Mouse (Mus musculus) layer of hippocampus, adult 8-10 months (tissue): ENCODE data around the gene Cmtr1. TPM values are rescaled to one million over a fixed set of nuclear protein-coding genes. Genes with fewer than 3 reads are reported as not detected.
"Not testable (repeated sequence)": the region's sequence is repeated elsewhere in the genome, so short reads cannot be mapped to it uniquely, and the experiment has no call there.

Source experiments
- DNase-seq, 2 experiments: peaks; one replicate each; pipeline ENCODE4 v3.0.0; 2022; ENCODE audit warnings: low spot score in 2 of 2
- total RNA-seq, 4 experiments: library from RNA; stranded (reverse); gene quantifications; 2 replicates each; pipeline ENCODE4 v1.2.4; 2022

Cmtr1 gene
- 100 to 1,000 TPM; 108 to 142 (median 130) TPM for total RNA-seq

GRCm38 (mm10) chr17:29660076-29660761 is at the start of gene Cmtr1:
Gene Cmtr1, plus strand, starts transcription at chr17:29660595.
- peak; percentile 87 to 92 for DNase-seq

DNA sequence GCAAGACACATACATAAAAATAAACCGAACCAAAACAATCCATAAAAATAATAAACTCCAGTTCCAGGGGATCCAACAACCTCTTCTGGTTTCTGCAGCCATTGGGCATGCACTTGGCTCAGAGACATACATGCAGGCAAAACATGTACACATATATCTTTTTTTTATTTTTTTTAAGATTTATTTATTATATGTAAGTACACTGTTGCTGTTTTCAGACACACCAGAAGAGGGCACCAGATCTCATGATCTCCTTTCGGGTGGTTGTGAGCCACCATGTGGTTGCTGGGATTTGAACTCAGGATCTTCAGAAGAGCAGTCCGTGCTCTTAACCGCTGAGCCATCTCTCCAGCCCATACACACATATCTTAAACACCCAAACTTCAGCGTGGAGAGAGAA is 46.9 kb upstream of the Cmtr1 start:
- DNase-seq = not testable (repeated sequence)

- DNase-seq = peak; percentile 87 to 91
Observed at GRCm38 (mm10) chr17:29614115-29615023, 46.0 kb upstream of the Cmtr1 start, which contains the start of the genes Rnf8 and Gm28043. Gene Rnf8, plus strand, starts transcription at chr17:29614790. Gene Gm28043, plus strand, starts transcription at chr17:29614876.

DNA sequence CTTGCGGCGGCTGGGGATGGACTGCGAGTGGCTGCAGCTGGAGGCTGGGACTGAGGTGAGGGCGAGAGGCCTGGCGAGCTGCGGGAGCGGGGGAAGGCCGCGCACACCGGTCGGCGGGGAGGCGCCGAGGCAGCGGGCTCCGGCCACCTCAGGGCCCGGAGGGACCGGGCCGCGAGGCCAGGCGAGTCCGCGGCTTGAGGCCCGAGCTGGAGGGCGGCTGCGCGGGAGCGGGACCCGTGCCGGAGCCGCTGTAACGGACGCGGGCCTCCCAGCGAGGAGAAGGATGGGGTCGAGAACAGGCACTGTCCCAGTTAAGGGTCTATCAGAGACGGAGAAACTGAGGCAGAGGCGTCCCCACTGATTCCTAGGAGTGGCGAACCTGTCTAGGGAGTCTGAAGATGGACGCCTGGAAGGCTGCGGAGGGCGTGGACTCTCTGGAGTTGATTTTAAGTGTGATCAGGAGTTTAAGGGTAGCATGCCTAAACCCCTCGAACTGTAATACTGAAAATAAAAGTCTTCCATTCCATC is 45.3 kb upstream of the Cmtr1 start:
- DNase-seq = no peak

- DNase-seq = no peak
Observed at GRCm38 (mm10) chr17:29615616-29616015, 44.8 kb upstream of the Cmtr1 start.

DNA sequence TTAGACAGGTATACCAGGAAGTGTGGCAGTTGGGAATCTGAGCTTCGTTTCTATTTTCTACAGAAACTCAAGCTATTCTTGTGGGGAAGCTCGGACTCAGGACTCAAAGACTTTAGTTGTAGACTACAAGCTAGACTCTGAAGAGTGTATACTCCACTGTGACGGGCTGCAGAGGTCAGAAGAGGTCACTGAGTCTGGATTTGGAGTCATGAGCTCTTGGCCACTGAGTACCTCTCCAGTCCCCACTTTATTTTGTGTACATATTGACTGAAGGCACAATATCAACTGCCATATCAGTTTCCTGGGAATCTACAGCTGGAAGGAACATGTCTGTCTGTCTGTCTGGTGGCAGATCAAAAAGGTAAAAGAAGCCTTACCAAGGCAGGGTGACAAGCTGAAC is 41.2 kb upstream of the Cmtr1 start:
- DNase-seq = no peak

- no peak for DNase-seq
Observed at GRCm38 (mm10) chr17:29623488-29623887, 36.9 kb upstream of the Cmtr1 start.

GRCm38 (mm10) chr17:29627285-29627684 is 33.1 kb upstream of the Cmtr1 start:
- DNase-seq = no peak

DNA sequence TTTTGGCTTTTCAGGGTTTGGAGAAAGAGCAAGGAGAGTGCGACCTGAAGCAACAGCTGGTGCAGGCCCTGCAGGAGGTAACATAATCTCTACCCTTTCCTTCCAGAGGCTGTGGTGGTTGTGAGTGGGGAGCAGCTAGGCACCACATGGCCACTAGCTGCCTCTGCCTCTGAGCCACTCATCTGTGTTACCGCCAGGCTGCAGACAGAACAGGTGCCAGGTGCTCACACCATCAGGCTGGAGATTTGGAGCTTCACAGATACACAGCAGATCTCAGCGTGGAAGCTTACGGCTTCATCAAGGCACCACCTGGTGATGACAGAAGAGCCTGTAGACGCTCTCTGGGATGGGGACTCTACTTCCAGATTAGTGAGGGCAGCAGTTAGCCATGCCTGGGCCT is 31.4 kb upstream of the Cmtr1 start:
- peak in 1 of 2 experiments; percentile 36 for DNase-seq

DNA sequence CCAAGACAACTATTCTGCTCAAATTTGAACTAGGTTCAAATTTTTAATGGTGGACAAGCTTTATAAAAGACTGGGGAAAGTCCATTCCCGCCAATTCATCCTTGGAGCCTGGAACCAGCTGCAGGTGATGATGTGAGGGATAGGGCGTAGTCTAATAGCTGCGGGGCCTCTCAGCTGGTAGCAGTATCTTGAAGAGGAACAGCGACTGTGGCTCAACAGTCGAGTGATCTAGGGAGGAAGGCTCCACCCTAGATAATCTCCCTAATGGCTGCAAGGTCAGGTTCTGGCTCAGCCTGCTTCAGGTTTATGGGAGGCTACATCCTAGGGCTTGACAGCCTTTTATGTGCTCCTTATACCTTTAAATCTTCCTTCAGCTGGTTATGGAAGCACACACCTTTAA is 30.8 kb upstream of the Cmtr1 start:
- no peak for DNase-seq

DNA sequence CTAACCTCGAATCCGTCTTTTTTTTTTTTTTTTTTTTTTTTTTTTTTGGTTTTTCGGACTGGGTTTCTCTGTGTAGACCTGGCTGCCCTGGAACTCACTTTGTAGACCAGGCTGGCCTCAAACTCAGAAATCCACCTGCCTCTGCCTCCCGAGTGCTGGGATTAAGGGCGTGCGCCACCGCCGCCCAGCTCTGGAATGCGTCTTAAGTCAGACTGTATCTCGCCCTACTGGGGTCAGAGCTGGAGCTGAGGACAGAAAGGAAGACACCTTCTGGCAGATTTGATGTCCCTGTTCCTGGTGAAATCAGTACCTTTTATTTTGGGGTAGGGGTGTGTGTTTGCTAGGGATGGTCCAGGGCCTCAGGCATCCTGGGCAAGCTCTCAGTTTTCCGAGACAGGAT is 28.1 kb upstream of the Cmtr1 start:
- DNase-seq = no peak

DNA sequence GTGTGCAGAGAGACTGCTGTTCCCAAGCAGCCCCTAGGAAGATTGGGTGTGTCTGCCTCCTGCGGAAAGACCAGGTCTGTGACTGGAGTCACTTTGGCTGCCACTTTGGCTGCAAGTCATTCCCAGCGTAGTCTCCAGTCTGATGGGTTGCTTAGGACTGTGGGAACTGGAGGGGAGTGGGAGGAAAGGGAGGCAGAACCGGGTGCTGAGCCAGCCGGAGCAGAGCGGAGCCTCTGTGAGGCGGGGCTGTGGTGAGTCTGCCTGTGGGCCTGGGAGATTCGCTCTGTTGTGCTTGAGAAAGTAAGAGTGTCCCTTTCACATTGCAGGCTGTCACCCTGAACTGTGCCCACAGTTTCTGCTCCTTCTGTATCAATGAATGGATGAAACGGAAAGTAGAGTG is 24.9 kb upstream of the Cmtr1 start:
- peak in 1 of 2 experiments; percentile 33 for DNase-seq

- DNase-seq = peak in 1 of 2 experiments; percentile 55
Observed at GRCm38 (mm10) chr17:29636118-29636517, 24.3 kb upstream of the Cmtr1 start.

GRCm38 (mm10) chr17:29637377-29637776 is 23.0 kb upstream of the Cmtr1 start:
- DNase-seq = no peak

GRCm38 (mm10) chr17:29637895-29638294 is 22.5 kb upstream of the Cmtr1 start:
- DNase-seq = no peak

DNA sequence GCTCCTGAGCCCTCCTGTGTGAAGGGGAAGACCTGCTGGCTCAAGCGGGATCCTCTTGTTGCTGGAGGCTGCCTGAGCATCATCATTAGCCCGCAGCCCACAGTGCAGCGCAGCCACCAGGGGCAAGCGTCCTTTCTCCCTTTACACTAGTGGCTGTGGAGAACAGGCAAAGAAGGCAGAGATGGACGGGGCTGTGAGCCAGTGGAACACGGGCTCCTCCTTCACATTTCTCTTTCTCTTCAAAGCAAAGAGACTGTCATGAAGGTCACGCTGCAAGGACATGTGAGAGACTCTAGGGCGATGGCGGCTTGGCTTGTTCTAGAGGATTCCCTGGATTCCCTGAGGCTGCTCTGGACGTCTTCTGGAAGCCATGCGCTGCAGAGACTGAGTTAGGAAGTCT is 19.4 kb upstream of the Cmtr1 start:
- no peak for DNase-seq

GRCm38 (mm10) chr17:29642219-29642618 is 18.2 kb upstream of the Cmtr1 start:
- no peak for DNase-seq

GRCm38 (mm10) chr17:29658249-29658648 is 2.1 kb upstream of the Cmtr1 start:
- DNase-seq = no peak

GRCm38 (mm10) chr17:29660762-29661391 is 482 bp downstream of the Cmtr1 start:
- no peak for DNase-seq

DNA sequence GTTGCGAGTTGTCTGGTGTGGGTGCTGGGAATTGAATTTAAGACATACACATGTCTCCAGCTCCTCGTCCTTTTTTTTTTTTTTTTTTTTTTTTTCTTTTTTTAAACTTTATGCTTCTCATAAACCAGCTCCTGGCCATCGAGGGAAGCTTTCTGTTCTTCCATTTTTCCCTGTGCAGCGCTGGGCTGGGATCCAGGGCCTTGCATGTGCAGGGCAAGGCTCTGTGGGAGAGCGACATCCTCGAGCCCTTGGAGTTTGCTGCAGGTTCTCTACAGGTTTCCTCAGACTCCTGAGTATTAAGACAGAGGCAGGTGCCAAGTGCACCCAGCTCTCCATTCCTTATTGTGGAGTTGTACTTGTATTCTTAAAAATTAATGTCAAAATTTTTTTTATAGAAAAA is 1.8 kb downstream of the Cmtr1 start:
- DNase-seq = no peak
